Mouse (Mus musculus) thymus, postnatal 4 days (tissue): ENCODE measurements around the gene Snph.

Experiments
- DNase-seq: peaks from one replicate; pipeline ENCODE4 v3.0.0; 2021

Gene Snph

GRCm38 (mm10) chr2:151598068-151598467, 34.3 kb downstream of the Snph start:
- no peak for DNase-seq

GRCm38 (mm10) chr2:151587306-151587705, 45.1 kb downstream of the Snph start:
- DNase-seq: no peak

DNA sequence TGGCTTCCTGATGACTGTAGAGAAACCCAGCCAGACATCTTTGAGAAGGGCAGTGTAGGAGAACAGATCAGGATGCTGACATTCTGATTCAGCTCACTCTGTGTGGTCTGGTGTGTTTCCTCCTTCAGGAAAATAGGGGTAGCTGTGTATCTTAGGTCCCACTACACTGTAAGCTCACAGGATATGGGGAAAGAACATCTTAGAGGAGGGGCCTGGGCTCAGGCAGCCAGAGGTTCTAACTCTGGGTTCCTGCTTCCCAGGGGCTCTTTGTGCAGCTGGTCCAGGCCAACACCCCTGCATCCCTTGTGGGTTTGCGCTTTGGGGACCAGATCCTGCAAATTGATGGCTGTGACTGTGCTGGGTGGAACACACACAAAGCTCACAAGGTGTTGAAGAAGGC, 45.6 kb downstream of the Snph start:
- DNase-seq: no peak

DNA sequence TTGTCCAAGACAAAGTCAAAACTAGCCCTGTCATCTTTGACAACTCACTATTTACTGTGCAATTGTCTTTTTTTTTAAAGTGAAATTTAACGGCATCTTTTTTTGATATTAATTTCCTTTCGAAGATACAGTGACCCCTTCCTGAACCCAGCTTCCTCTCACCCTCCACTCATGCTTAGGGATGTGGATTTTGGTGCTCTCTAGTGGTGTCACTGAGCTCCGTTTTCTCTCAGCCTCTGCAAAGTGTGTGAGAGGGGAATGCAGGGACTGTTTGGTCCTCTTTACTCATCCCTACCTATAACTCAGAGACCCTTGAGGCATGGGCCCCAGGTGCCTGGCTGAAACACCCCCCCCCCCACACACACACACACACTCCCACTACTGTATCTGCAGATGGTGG, 46.5 kb downstream of the Snph start:
- no peak for DNase-seq

GRCm38 (mm10) chr2:151580945-151581344, 51.4 kb downstream of the Snph start:
- DNase-seq: no peak

- no peak for DNase-seq
Measured at GRCm38 (mm10) chr2:151579183-151579582, 53.2 kb downstream of the Snph start.

- peak; percentile 74 for DNase-seq
Measured at GRCm38 (mm10) chr2:151575699-151576389, 56.5 kb downstream of the Snph start.

GRCm38 (mm10) chr2:151575119-151575698, 57.2 kb downstream of the Snph start:
- no peak for DNase-seq

- no peak for DNase-seq
Measured at GRCm38 (mm10) chr2:151574607-151575006, 57.8 kb downstream of the Snph start.

DNA sequence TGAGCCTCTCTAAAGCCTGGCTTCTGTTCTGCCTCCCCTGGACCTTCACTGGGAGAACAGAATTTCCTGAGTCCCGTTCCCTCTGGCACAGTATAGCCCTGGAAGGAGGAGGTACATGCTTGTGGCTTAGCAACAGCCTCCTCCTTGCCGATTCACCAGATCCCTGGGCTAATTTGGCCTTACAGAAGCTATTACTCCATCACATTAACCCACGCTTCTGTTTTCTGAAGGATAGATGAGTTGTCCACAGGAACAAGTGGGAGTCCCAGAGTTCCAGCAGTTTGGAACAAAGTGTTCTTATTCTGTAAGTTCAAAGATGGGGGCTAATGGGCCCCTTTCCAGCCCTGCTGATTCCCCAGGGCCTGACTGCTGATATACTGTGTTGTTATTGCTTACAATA, 58.7 kb downstream of the Snph start:
- no peak for DNase-seq

- DNase-seq: no peak
Measured at GRCm38 (mm10) chr2:151571873-151572700, 60.3 kb downstream of the Snph start, which contains the start of gene Sdcbp2. Gene Sdcbp2, plus strand, starts transcription at chr2:151572622.

DNA sequence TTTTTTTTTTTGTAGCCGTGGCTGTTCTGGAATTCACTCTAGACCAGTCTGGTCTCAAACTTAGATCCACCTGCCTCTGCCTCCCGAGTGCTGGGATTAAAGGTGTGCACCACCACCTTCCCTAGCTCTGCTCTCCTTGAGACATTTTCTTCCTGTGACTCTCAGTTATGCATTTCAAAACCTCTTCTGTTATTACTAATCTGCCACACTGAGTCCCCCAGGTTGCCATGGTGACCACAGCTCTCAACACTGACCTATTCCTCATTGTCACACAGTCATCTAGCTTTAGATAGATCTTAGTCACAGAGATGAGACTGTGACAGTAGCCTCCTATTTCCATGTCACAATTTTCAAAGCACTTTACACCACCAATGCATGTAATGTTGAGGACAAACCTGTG, 62.9 kb downstream of the Snph start:
- DNase-seq: no peak

DNA sequence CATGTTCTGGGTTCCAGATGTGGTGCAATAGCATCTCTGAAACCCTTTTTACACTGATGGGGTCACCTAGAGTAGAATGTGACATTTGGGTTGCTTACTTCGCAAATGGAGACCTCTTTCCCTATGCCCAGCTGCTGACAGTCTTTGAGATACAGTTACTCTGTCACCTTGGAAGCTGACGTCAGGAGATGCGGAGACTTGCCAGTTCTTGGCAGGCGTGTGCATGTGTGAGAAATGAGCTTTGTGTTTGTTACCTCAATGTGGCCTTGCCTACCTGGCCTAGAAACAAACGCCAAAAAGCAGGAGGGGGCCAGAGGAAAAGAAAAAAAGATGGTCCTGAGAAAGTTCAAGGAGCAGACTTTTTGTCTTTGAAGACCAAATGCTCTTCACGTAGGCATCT, 65.5 kb downstream of the Snph start:
- DNase-seq: no peak

DNA sequence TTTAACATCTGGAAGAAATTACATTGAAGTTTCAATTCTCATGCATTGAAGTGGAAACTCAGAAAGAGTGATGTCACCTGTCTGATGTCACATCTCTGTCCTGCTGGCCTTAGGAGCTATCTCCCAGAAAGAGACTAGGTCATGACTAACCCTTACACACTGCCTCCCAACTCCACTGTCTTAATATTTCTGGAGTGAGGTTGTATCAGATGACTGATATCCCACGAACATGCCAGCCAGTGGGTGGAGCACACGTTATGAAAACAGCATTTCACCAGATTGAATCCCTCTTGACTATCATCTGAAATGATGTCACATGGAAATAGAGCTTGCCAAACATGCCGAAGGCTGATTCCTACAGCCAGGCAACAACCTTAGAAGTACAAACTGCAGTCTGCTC, 67.4 kb downstream of the Snph start:
- no peak for DNase-seq

- no peak for DNase-seq
Measured at GRCm38 (mm10) chr2:151564006-151564405, 68.4 kb downstream of the Snph start.

DNA sequence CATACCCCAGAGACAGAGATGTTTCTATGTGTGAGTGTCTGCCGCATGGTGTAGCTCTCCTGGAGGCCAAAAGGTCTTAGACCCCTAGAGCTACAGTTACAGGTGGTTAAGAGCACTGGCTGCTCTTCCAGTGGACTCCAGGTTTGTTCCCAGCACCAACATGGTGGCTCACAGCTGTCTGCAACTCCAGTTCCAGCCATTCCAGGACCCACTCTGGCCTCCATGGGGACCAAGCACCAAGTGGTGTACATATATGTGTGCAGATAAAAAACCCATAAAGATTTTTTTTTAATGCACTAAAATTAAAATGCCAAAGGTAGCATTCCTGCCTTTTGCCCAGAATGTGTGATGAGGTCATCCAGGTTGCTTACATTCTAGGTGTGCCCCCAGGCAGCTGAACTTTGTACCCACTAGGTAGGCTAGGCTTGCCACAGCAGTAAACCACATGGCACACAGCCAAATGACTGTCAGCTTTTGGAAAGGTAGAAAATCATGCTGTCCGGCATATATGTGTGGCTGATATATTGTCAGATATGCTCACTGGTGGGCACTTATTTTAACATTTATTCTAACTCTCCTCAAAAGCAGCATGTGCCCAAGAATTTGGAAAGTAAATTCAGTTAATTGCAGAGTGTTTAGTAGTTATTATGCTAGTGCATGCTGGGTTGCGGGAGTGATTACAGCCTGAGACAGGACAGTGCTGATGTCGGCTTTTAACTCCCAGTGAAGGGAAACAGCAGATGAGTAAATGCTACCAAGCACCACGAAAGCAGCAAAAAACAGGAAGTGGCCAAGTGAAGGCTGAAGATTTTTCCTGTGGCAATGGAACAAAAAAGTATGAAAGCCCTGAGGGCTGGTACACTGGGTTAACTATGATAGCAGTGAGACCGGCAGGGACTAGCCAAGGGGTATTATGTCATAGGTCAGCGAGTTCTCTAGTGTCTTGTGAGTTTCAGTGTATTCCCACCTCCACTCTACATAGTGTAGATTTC, 69.2 kb downstream of the Snph start:
- DNase-seq: no peak

DNA sequence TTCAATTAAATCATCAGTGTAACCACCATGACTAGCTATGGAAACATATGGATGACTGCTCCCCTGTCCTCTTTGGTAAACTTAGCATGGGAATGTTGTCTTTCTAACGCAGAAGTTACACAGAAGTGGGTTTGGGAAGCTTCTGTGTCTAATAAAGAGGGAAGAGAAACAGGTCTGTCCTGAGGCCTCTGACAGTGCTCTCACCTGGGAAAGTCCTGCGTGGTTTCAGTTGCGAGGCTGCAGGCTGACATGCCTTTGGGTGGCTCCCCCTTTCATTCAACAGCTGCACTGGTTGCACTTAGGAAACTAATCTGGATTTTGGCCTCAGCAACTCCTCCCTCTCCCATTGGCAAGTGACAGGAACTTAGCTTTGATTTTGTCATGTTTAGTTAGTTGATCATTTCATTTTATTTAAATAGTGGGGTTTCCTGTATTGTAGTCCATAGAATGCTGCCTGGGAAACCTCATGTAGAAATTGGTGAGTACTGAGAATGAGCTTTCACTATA, 82.7 kb downstream of the Snph start:
- no peak for DNase-seq

- DNase-seq: no peak
Measured at GRCm38 (mm10) chr2:151546571-151546970, 85.8 kb downstream of the Snph start.

DNA sequence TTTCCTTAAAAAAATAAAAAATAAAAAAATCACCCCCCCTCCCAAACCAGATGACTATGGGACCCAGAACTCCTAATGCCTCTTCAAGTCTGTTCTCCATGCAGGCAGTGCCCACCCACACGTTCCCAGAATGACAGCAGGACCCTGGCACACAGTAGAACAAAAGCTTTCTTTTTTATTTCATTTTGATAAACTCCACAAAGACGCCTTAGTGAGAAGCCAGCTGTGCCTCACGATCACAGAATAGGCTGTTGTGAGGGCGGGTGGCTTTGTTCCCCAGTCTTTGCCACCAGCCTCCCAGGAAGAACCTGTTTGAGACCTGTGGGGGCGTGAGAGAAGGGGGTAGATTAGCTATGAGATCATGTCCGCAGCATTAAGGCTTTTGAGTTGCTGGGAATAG, 87.7 kb downstream of the Snph start:
- peak; percentile 56 for DNase-seq

- DNase-seq: peak; percentile 68
Measured at GRCm38 (mm10) chr2:151543063-151543895, 89.1 kb downstream of the Snph start.

- peak; percentile 95 for DNase-seq
Measured at GRCm38 (mm10) chr2:151542323-151543062, 89.9 kb downstream of the Snph start, which contains the start of gene Fkbp1a. Gene Fkbp1a, plus strand, starts transcription at chr2:151542483.
